Mouse (Mus musculus) megakaryocyte progenitor cell, adult 5-6 weeks (primary cell): ENCODE measurements around the gene Inca1. TPM values are rescaled to one million over a fixed set of nuclear protein-coding genes. Genes with fewer than 3 reads are reported as not detected.
A peak's percentile ranks its signal among the peaks of the same experiment; 100 is the strongest.

Experiments used
- ATAC-seq: replicated peaks from 2 replicates; pipeline ENCODE4 v1.8.0; 2016; ENCODE audit warnings: mild to moderate bottlenecking, moderate TSS enrichment, inconsistent platforms; ENCODE audit not compliant: poor library complexity
- total RNA-seq, 2 experiments: library from RNA; stranded (forward) in 1 of 2; stranded (reverse) in 1 of 2; fragments of 157-497, 149-512 nt in 1 of 2; fragments of 200-1000 nt in 1 of 2; gene quantifications; 2 replicates each; pipeline versions ENCODE4 v1.2.3 to v1.2.4; 2015 to 2017

Gene Inca1
- total RNA-seq, 2 experiments from 2014 or later, result 0.20 to 0.50 TPM

- no peak for ATAC-seq
Observed at GRCm38 (mm10) chr11:70701984-70702733, 2.2 kb upstream of the Inca1 start.

GRCm38 (mm10) chr11:70701221-70701955, 1.4 kb upstream of the Inca1 start:
- no peak for ATAC-seq

- peak; percentile 42 for ATAC-seq
Observed at GRCm38 (mm10) chr11:70700613-70701012, 658 bp upstream of the Inca1 start.

GRCm38 (mm10) chr11:70699051-70699450, 904 bp downstream of the Inca1 start:
- ATAC-seq, result no peak

- no peak for ATAC-seq
Observed at GRCm38 (mm10) chr11:70697376-70697775, 2.6 kb downstream of the Inca1 start.

GRCm38 (mm10) chr11:70693504-70693903, 6.5 kb downstream of the Inca1 start:
- no peak for ATAC-seq

- no peak for ATAC-seq
Observed at GRCm38 (mm10) chr11:70689578-70689977, 10.4 kb downstream of the Inca1 start.

GRCm38 (mm10) chr11:70688372-70688771, 11.6 kb downstream of the Inca1 start:
- ATAC-seq, result no peak

GRCm38 (mm10) chr11:70687601-70688199, 12.3 kb downstream of the Inca1 start, which contains the start of gene Camta2:
TSS of gene Camta2 (minus strand) at chr11:70688105.
- peak; percentile 86 for ATAC-seq

- ATAC-seq, result peak; percentile 39
Observed at GRCm38 (mm10) chr11:70686901-70687566, 12.9 kb downstream of the Inca1 start.

GRCm38 (mm10) chr11:70683640-70684039, 16.3 kb downstream of the Inca1 start:
- no peak for ATAC-seq

- peak; percentile 47 for ATAC-seq
Observed at GRCm38 (mm10) chr11:70681897-70682581, 17.9 kb downstream of the Inca1 start.

GRCm38 (mm10) chr11:70681170-70681569, 18.8 kb downstream of the Inca1 start:
- no peak for ATAC-seq

- ATAC-seq, result peak; percentile 91
Observed at GRCm38 (mm10) chr11:70679894-70680293, 20.1 kb downstream of the Inca1 start.

GRCm38 (mm10) chr11:70679361-70679760, 20.6 kb downstream of the Inca1 start:
- ATAC-seq, result no peak

- no peak for ATAC-seq
Observed at GRCm38 (mm10) chr11:70678576-70678975, 21.4 kb downstream of the Inca1 start.

GRCm38 (mm10) chr11:70678092-70678491, 21.9 kb downstream of the Inca1 start:
- no peak for ATAC-seq

- ATAC-seq, result peak; percentile 32; the same call in 1 of the 2 replicates
Observed at GRCm38 (mm10) chr11:70674501-70674900, 25.5 kb downstream of the Inca1 start.

- no peak for ATAC-seq
Observed at GRCm38 (mm10) chr11:70674014-70674413, 25.9 kb downstream of the Inca1 start.

GRCm38 (mm10) chr11:70671333-70672047, 28.5 kb downstream of the Inca1 start:
- no peak for ATAC-seq
